Mouse (Mus musculus) testis, adult 2 months (tissue): ENCODE measurements around the gene Crkl.

ENCODE experiments used
- CTCF ChIP-seq: fragments of 200-500 bp; IDR thresholded peaks from 2 replicates; pipeline ENCODE4 v1.5.1; 2012; ENCODE audit warnings: low read depth, mild to moderate bottlenecking, inconsistent platforms, low read length, moderate library complexity; ENCODE audit not compliant: control insufficient read depth, insufficient read depth, insufficient replicate concordance
- POLR2A ChIP-seq: fragments of 200-500 bp; IDR thresholded peaks from 2 replicates; pipeline ENCODE4 v1.6.1; 2012; ENCODE audit warnings: low read depth, mild to moderate bottlenecking, inconsistent platforms, low read length, moderate library complexity; ENCODE audit not compliant: control insufficient read depth

DNA sequence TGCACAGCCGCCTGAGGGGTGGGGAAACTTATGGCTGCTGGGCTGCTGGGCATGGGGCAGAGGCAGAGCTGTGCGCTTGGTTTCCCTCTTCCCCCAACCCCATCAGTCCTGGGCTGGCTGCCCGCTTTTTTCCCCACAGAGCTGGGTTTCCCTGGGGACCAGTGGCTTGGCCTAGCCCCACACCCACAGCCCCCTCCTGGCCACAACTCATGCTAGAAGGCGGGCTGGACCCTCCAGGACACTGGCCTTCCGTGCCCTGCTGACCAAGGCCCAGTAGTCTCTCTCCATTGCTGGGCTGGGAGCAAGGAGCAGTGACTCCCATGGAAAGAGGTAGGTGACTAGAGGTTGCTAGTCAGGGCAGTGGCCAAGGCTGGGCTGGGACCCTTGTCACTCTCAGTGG, 39.4 kb downstream of the Crkl start:
- no peak for TF ChIP-seq POLR2A
- no peak for TF ChIP-seq CTCF
